Mouse (Mus musculus) thymus, postnatal 10 days (tissue): ENCODE data around the gene Thtpa.
A peak's percentile ranks its signal among the peaks of the same experiment; 100 is the strongest.

Source experiments
- DNase-seq, 2 experiments: peaks; one replicate each; pipeline ENCODE4 v3.0.0; 2021; ENCODE audit warnings: low spot score in 2 of 2

Gene Thtpa

DNA sequence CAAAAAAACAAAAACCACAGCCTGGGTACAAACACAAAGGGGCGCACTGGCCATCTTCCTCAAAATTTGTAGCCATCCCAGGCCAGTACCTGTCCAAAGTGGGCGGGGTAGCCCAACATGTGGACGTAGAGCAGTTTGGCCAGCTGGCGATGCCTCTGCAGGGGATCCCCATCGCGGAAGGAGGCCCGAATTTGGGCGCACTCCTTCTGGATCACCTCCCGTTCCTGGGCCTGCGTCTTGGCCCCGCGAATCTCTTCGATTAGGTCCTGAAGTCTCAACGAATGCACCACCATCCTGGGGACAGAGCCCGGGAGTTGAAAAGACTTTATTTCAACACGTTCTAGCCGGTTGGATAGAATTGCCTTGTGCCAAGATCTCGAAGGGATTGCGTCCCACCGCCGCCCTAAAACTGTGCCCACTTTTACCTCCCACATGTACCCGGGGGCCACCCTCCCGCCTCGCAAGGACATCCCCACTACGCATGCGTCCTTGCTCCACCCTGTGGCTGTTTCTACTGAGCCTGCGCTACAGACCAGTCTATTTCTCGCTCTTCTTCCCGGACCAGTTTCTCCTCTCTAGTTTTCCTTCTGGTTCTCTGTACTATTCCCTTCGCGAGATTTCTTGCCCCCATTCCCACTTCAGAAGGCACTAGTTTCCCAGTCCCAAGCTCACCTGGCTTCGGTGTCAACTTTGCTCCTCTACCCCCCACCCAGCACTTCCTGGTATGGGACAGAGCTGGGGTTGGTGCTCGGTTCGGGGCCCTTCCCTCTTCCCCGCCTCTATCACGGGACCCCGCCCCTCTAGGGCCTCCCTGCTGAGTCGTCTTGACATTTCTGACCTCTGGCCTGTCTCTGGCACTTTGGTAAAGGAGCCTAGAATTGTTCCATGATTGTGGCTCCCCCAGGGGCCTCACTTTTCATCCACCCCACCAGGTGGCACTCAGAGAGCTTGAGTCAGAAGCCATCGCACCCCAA, 11.5 kb downstream of the Thtpa start, which contains the start of gene Ap1g2:
TSS of gene Ap1g2 (minus strand) at position 758 of the 974 bp plus-strand sequence.
- DNase-seq: peak; percentile 77 to 79

DNA sequence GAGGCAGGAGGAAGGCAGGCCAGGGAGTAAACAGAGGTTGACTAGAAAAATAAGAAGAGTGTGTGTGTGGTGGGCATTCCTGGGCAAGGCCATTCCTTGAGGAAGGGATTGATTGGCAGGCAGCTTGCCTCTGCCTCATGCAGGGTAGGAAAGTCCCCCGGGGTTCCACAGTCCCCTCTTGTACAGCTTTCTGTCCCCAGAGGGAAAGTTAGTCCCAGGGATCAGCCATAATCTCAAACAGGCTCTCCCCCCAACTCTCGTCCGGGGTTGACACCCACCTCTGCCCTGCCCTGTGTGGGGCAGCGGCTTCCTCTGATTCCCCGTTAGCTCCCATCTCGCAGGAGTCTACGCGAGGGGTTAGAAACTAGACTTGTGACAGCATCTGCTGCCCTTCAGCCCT, 12.4 kb downstream of the Thtpa start:
- no peak for DNase-seq

DNA sequence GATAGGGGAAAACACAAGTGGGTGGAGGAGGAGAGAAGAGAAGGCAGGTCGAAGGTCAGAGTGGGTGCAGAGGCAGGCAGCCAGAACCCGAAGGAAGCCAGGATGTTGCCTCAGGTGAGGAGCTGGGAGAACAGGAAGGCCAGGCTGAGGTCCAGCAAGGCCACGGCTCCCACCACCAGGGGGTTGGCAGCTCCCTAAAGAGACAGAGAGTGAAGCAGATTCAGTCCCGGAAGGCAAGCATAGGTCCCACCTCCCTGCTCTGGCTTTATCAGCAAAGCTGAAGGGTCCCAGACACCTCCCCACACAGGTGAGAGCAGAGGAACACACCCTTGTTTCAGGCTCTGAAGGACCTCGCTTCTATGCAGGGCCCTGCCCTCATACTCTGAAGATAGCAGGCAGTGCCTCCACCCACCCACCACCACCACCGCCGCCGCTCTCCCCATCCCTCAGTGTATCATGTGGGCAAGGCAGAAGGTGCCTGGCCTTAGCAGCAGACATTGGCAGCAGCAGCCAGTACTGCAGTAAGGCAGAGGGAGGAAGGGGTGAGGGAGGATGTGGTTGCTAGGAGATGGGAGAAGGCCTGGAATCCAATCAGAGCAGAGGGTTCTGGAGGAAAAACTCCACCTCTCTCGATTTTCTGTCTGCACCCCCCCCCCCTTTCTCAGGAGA, 13.8 kb downstream of the Thtpa start:
- DNase-seq: no peak

DNA sequence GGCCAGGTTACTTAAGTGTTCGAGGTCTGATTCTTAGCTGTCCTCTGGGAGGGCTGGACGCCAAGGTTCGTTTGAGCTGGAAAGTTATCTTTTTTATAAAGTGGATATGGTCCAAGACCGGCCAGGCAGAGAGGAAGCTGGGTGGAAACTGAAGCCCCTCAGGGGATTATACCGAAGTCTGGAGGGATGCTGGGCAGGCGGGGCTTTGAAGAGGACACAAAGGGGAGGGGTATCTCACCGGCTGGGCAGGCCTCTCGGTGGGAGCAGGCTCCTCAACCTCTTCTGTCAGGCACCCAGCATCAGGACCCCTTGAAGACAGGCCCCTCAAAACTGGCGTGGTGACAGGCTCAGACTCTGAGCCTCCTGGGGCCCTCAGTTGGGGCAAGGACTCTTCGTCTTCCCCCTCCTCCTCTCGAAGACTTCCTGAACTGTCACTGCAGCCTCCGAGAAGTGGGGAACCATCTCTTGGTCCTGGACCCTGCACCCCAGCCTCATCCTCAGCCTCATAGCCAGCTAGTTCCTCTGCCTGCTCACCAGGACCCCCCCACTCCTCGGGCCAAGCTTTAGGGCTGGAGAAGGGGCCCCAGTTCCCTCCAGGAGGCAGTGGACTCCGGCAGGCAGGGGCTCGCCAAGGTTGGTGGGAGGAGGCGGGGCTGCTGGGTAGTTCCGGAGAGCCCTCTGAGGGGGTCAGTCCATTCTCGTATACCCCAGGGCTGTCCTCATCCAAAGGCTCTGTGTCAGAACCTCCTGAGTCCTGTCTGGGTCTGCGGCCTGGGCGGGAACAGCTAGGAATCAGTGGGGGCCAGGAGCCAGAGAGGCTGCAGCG, 14.7 kb downstream of the Thtpa start:
- no peak for DNase-seq

DNA sequence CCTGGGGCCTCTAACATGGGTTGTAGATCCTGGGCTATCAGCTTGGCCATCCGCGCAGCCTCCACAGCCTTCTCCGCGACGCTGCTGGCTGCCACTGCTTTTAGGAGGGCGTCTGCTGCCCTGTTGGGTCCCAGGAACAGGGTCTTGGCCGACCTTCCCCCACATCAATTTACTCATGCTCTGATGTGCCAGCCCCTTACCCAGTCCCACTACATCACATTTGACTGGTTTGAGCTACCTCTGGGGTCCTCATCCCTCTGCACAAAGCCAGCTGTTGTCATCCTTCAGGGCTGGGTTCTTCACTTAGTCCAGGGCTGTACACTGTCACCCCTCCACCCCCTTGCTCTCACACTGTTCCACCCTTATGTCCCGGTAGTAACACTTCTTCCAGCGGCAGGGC, 15.5 kb downstream of the Thtpa start:
- no peak for DNase-seq

DNA sequence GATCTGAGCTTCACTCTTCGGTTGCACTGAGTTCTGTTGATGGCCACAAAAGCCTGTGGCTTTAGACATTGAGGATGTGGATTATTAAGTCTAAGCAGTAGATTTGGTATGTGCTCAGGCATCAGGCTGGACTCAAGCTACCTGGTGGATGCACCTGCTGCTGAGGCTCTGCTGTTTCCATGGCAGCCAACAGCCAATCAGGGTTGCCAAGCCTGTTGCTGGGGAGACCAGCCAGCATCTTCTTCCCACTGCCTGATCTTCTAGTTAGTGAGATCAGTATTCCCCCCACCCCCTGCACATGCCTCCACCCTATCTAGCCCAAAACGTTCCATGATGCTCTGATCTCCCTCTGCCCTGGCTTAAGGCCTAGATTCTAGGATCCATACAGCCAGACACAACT, 17.1 kb downstream of the Thtpa start:
- no peak for DNase-seq

DNA sequence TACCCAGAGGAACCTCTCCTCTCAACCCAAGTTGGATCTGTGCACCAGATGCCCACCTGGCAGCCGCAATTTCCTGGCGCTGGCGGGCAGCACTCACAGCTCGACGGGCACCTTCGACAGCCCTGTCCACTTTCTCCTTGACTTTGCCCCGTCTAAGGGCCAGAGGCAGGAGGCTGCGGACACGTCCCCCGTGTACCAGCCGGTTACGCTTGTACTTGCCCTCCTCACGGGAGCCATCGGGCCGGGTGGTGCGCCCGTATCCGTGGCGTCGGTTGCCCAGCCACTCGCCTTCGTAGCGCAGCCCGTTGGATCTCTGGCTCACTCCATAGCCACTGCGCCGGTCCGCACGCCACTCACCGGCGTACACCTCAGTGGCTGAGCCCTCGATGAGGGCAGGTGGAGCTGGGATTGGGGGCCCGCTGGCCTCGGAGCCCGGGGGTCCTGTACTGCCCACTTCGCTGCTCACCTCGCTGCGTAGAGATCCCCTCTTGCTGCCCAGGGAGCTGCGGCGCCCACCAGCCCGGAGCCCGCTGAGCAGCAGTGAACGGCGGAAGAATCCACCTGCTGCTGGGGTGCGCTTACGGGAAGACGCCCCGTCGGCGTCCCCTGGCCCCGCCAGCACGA, 18.9 kb downstream of the Thtpa start:
- DNase-seq: no peak

DNA sequence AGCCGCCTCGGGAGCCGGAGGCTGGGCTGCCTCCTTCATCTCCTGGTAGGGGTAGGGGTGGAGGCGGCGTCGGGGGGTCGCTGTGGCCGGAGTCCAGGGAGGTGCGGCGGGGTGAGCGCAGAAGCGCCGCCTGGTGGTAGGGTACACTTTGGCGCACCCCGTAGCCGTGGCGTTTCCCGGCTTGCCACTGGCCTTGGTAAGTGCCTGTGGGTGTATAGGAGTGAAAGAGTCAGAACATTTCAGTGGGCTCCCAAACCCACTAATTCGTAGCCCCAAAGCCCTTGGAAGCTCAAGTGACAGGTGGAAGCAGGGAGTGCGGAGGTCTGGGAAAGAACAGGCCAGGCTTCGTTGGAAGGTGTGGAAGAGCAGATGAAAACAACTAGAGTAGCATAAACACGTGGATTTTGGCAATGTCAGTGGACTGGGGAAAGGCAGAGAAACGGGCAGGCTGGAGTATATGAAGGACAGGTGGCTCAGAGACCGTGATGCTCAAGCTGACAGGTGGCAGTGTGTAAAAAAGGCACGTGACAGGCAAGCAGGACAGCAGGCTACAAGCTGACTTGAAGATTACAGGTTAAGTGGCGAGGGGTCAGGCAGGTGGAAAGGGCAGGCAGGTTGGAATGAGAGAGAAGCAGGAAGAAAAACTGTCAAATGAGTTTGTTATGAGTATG, 19.5 kb downstream of the Thtpa start:
- peak in 1 of 2 experiments; percentile 47 for DNase-seq

DNA sequence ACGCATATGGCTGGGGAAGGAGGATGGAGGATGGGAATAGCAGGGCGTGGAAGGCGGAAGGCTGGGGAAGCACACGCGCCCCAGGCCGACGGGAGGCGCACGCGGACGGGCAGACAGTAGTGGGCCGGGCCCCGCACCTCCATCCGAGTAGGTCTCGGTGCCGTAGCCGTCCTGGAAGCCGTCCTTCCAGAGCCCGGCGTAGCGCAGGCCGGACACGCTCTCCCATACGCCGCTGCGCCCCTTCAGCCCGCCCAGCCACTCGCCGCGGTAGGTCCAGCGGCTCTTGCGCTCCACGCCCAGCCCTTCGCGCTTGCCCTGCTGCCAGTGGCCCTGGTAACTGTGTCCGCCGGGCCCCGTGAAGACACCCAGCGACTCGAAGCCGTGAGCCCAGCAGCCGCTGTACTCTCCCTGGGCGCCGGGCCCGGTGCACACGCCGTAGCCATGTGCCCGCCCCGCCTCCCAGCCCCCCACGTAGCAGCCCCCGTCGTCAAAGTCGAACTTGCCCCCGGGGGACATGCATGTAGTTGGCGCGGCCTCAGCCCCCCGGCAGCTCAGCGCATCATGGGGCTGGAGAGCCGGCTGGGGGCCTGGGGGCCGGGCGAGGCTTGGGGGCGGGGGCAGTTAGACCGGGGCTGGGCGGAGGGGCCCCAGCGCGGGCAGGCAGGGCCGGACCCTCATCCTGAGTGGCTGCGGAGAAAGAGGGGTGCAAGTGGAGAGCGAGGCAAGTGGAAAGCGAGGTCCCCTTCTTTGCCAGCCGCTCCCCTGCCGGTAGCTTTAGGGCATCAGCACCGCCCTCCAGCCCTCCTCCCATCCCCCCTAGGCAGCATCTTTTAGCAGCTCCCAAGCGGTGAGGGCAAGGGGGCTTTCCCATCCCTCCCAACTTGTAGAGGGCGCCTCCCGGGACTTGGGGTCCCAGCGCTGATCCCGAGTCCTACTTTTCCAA, 20.4 kb downstream of the Thtpa start:
- DNase-seq: no peak

DNA sequence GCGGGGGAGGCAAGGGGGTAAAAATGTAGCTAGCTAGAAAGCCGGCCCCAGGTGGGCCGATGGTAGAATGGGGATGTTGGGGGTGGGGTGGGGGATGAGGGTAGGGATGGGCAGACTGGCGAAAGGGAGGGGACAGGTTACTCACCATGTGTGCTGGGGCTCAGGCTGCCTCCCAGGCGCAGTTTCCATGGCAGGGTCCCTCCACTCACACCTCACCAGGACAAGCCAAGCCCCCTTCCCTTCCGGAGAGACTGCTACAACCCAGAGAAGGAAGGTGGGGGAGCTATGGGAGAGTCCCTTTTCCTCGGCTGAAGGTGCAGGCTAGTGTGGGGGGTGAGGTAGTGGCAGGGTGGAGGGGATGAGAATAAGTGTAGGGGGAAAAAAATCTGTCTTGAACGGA, 21.3 kb downstream of the Thtpa start:
- DNase-seq: no peak

DNA sequence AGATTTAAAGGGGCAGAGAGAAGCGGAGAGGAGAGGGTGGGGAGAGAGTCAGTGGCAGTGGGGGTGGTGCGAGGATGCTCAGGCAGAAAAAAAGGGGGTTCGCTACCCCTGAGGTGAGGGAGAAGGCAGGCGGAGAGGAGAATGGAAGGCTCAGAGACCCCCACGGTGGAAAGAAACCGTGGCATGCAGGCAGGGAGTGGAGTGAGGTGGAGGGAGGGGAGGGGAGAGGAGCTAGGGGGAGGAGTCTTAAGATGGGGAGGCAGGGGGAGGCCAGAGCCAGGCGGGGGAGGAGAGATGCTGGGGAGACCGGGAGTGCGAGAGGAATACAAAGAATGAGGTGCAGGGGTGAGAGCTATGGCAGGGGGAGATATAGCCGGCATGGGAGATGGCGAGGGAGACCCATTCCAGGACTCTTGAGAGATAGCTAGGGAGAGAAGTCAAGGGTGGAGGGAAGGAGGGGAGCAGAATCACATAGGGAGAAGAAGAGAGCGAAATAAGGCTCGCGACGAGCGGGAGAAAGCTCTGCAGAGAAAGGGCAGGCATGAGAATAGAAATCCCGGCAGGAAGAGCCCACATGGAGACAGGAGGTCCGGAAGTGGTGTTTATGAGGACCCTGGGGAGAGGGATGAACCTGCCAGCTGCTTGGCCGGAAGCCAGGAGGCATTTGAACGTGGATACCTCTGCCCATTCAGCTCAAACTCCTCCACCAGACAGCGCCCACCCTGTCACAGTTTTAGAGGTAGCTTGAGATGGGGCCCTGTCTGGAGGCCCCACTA, 22.0 kb downstream of the Thtpa start, which contains the start of gene Jph4:
TSS of gene Jph4 (minus strand) at position 511 of the 776 bp plus-strand sequence.
- DNase-seq: no peak

DNA sequence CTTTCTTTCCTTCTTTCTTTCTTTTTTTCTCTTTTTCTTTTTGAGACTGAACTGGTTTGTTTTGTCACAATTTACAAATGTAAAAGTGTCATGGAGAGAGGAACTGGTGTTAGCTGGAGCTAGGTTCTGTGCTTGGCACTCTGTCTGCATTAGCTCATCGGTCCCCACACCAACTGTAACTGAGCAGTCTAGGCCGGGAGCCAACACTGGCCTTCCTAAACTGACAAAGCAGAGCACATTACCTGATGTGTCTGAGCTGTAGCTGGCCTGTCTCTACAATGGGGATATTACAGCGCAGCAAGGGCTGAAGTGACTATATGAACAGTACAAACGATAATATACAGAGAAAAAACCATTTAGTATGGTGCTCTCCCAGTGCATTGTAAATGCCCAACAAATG, 24.3 kb downstream of the Thtpa start:
- DNase-seq: no peak

DNA sequence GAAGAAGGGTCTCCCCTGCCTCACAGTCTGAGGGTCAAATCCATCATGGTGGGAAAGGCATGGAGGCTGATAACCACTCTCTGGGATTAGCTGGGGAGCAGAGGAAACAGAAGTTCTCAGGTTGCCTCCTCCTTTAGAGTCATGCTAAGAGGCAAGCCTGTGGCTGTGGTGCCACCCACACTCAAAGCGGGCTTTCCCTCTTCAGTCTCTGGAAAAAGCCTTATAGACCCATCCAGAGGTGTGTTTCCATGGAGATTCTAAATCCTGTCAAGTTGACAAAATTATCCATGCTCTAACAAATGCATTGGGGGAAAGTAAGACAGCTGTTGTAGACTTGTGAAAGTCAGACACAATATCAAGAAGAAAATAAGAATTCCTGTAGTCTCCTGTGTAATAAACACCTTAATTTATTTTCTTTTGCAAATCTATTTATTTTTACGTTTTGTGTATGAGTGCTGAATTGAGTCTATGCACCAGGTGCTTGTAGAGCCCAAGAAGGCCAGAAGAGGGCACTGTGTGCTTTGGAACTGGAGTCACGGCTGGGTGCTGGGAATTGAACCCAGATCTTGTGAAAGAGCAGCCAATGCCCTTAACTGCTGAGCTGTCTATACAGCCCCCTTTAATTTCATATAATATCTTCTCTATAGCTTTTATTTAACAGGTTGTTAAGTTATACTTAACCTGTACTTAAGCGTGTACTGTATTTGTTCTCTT, 25.0 kb downstream of the Thtpa start:
- DNase-seq: no peak

DNA sequence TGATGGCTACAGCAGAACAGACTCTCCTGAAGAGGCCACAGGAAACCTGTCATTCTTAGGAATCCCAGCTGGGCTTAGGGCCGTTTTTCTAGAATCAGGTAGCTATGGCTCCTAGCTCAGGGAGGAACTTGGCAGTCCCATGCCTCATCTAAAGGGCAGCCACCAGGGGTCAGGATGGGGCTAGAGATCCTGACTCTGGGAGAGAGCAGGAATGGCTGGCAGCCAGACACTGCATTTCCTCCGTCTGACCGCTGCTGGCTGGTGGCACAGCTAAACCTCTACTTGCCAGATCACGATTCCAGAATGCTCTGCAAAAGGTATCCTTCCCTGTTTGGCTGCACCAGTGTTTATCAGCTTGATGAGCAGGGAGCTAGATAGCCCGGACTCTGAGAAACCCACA, 27.4 kb downstream of the Thtpa start:
- DNase-seq: peak in 1 of 2 experiments; percentile 53

DNA sequence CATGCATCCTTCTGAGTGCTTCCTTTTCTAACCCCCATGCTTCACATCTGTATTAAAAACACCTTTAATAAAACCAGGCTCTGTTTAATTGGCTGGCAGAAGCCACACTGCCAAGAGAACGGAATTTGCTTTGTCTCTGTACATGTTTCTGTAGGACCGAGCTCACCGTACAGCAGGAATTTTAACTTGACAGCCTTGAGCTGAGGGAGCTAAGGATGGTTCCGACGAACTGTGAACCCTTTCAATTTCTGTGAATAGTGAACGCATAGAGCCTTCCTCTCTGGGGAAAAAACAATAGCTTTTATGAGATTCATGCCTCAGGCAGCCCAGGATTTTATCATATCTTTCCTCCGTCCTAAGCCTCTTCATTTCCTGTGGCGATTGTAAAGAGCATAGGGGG, 27.8 kb downstream of the Thtpa start:
- DNase-seq: no peak

DNA sequence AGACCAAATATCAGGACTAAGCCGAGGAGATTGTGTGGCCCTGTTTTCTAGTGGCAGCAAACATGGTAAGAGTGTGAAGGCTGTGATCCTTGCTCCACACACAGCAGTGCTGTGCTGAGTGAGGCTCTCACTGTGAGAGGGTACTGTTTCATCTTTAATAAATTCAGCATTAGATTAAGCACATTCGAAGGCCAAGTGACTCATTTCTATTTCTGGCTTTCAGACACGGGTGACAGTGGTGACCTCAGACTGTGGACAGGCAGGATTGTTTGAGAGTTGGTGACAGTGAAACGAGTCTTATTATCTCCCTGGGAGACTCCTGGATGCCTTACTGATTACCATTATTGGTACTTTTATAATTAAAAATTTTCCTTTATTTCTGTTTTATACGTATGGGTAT, 31.1 kb downstream of the Thtpa start:
- no peak for DNase-seq

DNA sequence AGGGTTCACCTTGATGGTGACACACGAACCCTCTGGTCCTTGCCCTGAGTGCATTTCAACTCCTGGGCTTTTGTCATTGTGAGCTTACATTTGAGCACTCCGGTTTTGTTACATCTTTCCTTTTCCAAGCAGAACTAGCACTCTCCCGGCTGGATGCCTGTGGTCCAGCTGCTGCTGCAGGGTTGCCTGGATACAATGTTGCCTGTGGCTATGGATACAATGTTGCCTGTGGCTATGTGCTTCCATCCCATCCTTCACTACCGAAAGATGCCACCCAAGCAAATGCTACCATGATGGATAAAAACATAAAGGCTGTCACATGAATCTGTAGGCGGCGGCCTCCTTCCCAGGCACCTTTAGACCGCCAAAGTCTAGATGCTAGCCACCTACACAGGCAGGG, 31.9 kb downstream of the Thtpa start:
- no peak for DNase-seq

DNA sequence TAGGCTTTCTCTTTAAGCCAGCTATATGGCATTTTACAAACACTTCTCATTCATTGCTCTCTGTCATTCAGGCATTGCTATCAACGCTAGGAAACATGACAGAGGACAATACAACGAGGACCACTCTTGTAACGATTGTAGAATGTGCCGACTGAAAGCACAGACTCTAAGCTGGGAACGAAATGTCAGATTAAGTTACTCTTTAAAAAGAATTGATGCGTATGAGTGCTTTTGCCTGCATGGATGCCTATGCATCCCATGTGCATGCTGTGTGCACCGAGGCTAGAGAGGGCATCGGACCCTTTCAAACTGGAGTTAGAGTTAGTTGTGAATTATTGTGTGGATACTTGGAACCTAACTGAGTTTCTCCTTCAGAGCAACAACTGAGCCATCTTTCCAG, 41.1 kb downstream of the Thtpa start:
- DNase-seq: no peak
